Mouse (Mus musculus) kidney, postnatal 36 days (tissue): ENCODE measurements around the gene Bcas2.

ENCODE experiments used
- DNase-seq, 2 experiments: peaks; one replicate each; pipeline ENCODE4 v3.0.0; 2021 to 2022; ENCODE audit warnings: mixed read lengths in 2 of 2

The Bcas2 gene

DNA sequence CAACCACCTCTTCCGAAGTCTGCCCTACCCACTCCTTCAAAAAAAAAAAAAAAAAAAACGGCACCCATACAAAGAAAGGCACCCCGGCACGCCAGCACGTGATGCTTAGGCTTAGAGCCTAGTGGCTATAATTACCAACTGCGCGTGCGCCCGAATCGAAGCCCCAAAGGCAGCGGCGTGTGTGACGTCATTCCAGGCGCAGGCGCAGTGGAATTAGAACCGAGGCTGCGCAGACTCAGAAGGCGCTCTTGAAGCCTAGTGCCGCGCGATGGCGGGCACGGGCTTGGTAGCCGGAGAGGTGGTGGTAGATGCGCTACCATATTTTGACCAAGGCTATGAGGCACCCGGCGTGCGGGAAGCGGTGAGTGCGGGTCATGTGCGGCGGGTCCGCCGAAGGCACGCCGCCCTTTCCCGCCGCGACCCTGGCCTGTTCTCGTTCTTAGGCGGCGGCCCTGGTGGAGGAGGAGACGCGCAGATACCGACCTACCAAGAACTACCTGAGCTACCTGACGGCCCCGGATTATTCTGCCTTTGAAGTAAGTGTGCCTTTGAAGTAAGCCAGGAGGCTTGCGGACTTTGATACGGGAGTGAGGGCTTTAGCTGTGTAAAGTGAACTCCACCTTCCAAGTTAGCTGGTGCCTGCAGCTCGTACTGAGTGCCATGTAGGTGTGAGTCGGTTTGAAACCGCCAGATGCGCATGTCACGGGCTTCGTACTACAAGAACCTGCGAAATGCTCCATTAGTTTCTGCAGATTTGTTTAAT, at the start of gene Bcas2:
Gene Bcas2 (plus strand): TSS at position 151 of the 763 bp plus-strand sequence.
- DNase-seq, result peak; percentile 98 to 100

DNA sequence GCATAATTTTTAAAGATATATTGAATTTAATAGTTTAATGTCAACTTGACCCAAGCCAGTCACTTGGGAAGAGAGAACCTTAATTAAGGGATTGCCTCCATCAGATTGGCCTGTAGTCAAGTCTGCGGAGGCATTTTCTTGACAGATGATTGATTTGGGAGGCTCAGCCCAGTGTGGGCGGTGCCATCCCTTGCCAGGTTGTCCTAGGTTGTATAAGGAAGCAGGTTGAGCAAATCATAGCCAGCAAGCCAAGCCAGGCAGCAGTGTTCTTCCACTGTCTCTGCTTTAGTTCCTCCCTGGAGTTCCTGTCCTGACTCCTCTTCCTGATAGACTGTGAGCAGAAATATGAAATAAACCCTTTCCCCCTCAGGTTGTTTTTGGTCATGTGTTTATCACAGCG, 47.8 kb upstream of the Bcas2 start:
- no peak for DNase-seq

DNA sequence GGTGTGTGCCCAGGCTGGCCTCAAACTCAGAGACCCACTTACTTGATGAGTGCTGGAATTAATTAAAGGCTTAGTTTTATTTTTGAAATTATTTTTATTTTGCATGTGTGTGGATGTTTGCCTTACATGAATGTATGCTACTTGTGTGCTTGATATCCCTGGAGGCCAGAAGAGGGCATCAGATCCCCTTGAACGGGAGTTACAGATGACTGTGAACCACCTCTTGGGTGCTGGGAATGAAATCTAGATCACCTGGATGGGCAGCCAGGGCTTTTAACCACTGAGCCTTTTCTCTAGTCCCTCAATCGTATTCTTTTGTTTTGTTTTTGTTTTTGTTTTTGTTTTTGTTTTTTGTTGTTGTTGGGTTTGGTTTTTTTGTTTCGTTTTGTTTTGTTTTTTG, 45.3 kb upstream of the Bcas2 start:
- no peak for DNase-seq

DNA sequence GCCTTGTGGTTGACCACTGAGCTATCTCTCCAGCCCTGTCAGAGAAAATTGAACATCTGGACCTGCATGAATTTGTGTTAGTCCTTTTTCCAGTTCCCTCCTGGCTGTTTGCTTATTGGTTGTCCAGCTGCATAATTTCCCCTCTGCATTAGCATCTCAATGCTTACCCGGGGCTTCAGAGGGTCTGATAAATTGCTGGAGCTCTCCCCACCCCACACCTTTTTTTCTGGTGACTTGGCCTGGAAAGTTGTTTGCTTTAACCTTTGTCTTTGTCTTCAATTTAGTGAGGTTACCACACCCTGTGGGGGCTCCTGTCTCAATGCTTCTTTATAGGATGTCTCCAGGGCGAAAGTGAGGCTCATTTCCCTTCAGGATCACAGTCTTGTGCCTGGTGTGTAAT, 44.3 kb upstream of the Bcas2 start:
- no peak for DNase-seq

DNA sequence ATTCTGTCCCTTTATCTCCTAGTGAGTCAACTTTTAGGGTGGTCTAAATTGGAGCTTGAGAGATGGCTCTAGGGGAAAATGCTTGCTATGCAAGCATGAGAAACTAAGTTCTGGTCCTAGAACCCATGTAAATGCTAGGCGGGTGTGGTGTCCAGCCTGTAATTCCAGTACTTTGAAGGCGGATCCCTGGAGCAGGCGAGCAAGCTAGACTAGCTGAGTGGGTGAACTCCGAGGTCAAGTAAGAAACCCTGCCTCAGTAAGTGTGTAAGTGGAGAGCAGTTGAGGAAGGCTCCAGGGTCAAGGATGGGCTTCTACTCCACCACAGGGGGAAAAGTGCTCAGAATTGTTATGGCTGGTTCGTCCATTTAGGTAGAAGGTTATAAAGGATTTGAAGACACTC, 43.7 kb upstream of the Bcas2 start:
- DNase-seq, result no peak

DNA sequence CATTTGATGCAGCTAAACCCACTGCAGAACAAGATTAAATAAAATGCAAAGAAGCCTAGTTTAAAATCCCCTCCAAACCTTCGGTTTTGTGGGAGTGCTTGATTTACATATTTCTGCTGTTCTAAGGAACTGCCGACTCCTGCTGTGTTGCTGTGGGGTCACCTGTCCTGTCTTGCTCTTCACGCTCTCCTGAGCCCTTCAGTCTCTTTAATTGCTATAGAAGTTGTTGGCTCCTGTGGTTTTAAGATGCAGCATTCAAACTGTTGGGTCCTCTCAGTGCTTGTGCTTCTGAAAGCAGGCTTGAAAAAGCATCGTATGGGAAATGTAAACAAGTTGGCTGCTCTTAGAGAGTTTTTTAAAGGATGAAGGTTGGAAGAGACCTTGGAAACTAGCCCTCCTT, 43.2 kb upstream of the Bcas2 start:
- DNase-seq, result no peak

DNA sequence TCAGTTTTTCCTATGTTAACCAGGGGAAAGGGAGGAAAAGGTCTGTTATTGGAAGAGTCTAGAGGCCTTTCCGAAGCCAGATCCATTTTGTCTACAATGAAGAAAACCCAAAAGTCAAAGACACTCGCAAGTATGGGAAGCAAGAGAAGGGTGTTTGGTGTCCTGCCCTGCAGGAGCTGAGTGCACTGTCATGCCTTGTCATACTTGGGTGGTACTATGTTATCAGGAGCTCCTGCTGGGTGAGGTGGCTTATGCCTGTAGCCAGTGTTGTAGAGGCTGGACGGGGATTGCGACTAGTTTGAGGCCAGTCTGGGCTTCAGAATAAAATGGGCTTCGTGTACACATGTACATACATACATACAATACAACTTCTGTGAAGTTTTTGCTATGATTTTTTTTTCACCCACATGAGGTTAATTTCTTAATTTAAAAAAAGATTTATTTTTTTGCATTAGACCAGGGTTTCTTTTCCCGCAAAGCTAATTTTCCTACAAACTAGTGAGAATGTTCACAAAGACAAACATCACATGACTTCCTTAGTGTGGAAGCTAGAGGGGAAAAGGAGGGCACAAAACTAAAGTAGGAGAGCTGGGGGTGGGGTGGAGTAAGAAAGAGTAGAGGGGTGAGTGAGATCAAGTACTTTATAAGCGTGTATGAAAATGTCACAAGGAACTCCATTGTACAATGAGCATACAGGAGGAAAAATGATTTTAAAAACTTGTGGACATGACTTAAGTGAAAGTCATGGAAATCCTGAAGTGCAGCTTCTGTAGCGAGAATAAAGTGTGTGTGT, 41.9 kb upstream of the Bcas2 start:
- peak in 1 of 2 experiments; percentile 13 for DNase-seq

DNA sequence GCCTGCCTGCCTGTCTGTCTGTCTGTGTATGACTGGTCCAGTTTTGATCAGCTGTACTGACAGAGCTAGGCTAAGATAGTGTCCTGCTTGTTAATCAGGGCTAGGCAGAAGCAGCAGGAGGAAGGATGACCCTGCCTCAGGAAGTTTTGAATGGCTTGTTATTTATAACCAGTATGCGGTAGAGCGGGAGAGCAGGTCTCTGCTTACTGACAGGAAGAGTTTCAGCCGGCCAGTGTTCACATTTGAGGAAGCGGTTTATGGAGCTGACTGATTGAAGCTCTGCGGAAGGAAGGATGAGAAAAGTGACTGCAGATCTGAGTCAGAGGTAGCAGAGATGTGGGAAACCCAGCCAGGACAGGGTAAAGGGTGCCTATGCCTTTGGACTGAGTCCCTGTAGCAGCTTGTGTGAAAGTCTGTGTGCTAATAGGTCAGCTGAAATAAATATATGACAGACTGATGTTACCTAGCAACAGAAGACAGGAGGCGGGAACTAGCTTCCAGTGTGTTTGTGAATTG, 41.2 kb upstream of the Bcas2 start:
- DNase-seq, result peak; percentile 34 to 54

DNA sequence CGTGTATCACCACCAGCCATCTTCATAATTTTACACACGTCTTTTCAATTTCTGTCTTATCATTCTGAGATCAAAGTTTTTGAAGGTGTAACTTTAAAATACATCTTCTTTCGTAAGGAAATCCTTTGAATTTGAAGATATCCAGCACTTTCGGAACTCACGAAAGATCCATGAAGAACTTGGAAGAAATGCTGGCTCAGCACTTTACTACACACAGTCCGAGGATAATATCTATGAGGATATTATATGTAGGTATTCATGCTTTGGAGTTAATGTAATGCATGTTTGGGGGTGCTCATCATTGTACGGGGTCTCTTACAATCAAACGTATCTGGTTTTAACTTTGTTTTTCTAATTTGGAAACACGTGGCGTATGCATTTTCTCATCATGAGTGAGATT, 38.4 kb upstream of the Bcas2 start:
- DNase-seq, result no peak

DNA sequence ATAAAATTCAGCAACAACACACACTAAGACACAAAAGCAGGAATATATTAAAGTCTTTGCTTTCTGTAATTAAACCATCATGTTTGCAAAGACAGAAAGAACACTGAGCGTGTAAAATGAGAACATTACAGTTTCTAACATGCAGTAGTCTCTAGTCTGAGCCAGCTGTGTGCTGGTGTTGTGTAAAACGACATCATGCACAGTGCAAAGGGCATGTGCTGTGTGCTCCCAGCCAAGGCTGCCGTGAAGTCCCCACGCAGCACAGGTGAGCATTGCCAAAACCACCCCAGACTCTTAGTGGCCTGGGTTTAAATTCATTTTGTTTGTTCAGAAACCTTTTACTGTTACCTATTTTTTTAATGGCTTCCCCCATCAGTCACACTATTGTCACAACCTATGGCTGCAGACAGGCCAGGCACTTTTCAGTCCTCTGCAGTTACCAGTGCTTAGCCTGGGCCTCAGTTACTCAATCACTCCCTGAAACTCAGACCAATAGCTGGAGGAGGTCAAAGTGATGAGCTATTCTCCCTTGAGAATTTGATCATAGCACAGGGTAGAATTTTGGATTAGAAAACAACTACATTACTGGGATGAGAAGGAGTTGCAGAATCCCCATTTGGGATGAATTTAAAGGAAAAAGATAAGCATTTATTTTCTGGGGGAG, 34.9 kb upstream of the Bcas2 start:
- no peak for DNase-seq

DNA sequence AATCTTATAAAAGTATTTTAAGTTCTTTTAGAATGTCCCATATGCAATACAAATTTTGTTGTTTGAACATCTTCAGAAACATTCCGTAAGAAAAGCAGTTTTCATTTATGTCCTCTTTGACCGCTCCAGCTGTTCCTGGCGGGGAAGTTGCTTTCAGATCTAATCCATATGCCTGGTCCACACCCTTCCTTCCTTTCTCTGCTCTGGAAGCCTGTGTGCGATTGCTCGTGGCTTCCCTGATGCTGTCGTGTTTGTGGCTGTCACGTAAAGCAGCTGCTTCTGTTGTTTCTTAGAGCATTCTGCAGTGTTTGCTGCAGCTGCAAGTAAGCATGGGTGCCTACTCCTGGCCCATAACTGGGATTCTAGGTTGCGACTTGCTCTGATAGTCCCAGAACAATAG, 32.4 kb upstream of the Bcas2 start:
- DNase-seq, result peak; percentile 33 to 49

DNA sequence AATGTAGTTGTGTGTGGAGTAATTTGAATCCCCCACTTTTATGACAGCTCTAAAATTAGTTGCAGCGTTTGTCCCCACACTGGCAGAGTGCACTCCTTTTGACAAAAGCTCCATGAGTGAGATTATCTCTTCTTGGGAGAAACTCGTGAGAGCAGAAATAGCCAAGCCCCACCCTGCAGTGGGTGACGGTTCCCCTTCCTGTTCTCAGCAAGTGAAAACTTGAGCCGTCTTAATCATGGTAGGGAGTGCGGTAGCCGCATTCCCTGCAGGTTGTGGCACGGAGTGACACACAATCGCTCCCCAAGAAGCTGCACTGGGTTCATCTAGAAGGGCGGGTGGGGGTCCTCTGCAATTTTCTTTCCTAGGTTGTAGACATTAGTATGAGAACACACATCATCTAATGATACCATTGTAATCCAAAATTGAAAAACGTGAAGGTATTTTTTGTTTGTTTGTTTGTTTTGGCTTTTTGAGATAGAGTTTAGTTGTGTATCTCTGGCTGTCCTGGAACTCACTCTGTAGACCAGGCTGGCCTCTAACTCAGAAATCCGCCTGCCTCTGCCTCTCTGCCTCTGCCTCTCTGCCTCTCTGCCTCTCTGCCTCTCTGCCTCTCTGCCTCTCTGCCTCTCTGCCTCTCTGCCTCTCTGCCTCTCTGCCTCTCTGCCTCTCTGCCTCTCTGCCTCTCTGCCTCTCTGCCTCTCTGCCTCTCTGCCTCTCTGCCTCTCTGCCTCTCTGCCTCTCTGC, 31.2 kb upstream of the Bcas2 start:
- peak; percentile 52 to 55 for DNase-seq

DNA sequence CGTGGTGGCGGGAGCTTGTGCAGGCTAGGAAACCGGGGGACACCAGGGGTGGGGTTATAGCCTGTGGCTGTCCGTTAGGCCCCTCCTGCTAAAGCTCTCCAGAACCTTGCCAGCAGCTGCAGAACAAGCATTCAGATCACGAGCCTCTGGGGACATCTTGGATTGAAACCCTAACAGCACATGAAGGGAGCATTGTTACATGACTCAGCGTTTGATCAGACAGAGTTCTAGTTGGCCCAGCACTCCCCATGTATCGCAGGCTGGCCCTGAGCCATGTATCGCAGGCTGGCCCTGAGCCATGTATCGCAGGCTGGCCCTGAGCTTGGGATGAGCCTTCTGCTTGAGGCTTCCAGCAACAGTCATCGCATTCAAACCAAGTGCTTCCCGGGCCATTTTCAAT, 30.2 kb upstream of the Bcas2 start:
- no peak for DNase-seq

DNA sequence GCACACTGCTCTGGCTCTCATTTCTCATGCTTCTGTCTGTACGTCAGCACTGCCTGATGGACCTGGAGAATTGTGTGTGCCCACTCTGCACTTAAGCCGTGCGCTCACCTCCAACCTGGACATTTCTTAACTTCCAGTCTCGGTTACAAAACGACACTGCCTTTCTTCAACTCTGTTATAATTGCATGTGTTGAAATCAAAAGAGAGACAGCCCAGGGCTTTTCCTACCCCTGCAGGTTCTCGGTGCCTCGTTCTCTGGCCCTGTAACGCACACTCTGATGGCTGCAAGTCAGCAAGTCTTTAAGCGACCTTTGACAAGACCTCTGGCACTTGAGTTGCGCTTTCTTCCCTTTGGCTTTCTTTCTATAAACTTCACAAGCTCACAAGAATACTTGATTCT, 29.1 kb upstream of the Bcas2 start:
- DNase-seq, result no peak

DNA sequence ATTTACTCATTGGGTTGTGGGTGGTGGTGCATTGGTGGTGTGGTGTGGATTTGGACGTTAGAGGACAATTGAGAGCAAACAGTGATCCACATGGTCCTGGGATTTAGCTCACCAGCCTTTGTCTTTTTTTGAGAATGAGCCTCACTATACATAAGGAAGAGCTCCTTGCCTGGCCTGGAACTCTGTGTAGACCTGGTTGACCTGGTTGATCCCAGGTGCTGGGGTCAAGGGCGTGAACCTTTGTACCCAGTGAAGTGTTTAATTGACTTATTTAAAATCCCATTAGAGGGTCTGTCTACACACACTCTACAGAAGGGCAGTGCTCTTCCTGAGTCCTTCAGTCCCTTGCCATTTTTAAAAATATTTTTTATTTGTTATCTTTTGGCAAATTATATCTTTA, 26.1 kb upstream of the Bcas2 start:
- no peak for DNase-seq

DNA sequence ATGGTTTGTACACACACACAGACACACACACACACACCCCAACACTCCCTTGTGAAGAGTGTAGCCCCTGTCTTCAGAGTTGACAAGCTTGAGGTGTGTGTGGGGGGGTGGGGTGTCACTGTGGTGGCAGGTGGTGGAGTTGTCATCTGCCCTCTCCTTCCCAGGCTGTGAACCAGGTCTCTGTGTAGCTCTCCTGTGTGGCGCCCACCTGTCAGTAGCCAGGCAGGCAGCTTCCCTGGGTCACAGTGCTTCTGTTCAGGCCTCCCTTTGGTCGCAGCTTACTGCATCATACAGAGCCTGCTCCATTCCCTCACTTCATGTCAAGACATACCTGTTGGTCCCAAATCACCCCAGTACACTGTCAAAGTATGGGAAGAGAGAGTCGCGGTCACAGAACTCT, 25.7 kb upstream of the Bcas2 start:
- DNase-seq, result no peak

DNA sequence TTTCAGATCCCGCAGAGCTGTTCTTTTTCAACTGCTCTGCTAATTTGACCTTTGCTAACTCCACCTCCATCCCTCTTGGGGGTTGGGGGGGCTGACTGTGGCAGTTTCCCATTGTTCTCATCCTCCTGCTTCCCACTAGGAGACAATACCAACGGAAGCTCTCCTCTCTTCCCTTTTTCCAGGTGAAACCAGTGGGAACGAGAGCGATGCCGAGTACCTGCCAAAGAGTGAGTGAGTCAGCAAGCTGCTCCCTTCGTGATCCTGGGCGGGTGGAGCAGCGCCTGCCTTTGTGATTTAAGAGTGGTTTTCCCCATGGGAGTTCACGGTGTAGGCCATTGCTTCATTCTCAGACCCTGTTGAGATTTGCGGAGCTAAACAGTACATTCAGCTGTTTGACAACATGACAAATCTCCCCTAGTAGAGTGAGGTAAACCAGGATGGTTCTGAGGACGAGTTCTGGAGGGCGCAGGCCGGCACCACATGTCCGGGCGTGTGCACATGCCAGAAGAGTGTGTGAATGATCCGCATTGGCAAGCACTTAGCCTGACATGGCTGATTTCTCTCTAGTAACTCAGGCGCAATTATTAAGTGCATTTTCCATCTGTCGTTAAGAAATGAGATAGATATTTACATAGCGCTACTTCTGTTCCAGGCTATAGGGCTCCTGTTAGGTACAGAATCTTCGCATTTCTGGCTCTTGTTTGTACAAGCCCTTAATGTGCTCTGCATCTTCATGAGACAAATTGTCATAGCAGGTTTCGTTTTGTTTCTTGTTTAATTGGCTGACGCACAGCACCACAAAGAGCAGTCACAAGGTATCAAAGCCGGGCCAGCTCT, 24.9 kb upstream of the Bcas2 start:
- peak; percentile 24 to 30 for DNase-seq

DNA sequence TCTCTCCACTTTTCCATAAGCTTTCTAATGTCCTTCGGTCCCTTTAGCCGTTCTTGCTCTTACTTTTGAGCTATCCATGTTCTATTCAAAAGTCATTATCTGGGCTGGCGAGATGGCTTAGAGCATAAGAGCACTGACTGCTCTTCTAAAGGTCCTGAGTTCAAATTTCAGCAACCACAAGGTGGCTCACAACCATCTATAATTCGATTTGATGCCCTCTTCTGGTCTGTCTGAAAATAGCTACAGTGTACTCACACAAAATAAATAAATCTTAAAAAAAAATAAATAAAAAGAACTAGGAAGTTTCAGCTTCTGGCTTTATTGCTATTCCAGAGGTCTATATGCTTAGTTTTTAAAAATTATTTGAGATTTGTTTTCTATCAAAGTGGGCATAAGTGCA, 23.7 kb upstream of the Bcas2 start:
- DNase-seq, result no peak

DNA sequence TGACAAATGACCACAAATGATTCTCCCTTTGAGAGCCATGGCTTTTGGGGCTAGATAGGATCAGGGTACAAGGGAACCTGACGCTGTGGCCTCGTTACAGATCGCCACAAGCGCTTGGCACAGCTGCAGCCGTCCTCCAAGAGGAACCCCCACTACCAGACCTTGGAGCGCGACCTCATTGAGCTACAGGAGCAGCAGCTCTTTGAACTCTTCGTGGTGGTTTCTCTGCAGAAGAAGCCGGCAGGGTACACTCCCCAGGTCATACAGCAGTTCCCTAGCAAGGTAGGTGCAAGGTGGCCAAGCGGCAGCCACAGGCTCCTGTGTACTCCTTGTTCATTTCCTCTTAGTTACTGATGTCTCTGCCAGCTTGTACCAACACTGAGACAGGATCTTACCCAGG, 22.5 kb upstream of the Bcas2 start:
- DNase-seq, result no peak

DNA sequence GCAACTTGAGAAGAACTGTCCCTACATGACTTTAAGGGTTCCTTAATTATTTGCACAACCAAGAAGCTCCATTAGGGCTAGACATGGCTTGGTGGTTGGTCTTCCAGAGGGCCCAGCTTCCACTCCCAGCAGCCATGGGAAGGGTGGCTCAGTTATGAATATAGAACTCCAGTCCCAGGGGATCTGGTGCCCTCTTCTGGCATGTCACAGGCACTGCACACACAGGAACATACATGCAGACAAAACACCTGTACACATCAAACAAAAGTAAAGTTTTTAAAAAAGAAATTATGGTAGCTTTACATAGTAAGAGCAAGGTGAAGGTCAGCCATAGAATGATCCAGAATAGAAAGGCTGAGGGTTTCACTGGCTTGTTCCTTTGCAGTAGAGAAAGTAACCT, 17.7 kb upstream of the Bcas2 start:
- no peak for DNase-seq

DNA sequence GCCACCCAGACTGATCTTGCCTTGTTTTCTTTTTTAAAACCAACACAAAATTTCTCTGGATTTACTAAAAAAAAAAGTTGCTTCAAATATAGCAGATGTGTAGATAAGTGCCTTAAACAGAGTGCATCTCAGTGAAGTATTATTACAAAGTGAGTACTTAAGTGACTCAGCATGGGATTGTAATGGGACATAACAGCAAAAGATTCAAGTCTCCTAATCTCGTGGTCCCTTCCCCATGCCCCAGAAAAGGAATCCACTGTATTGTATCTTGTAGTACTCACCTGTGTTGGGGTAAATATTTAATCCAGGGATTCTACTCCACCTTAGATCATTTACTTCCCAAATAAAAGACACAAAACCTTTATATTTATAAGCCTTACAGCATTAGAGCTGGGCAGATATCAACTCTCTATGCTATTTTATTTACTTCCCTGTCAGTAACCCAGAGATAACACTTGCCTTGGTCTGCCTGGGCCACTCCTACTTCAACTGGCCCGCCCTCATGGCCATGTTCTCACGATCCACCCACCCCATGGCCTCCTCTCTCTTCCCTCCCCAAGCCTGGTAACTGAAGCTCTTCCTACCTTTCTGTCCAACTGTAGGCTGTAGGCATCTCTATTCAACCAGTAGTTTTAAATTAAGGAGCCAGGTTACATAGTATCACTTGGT, 12.1 kb upstream of the Bcas2 start:
- DNase-seq, result no peak
